Mouse (Mus musculus): ENCODE data around the gene Rab3gap1.

Gene Rab3gap1

GRCm38 (mm10) chr1:127982268-127982667 lies 113.7 kb downstream of the Rab3gap1 start:
- DNase-seq (ENCODE audit: low spot score in 2 of 2): peak in 1 of 2 experiments; percentile 10

GRCm38 (mm10) chr1:127983274-127983993 lies 114.9 kb downstream of the Rab3gap1 start:
- DNase-seq (ENCODE audit: low spot score in 2 of 2): no peak

GRCm38 (mm10) chr1:127985391-127985790 lies 116.8 kb downstream of the Rab3gap1 start:
- no peak for DNase-seq (ENCODE audit: low spot score in 2 of 2)

- peak in 1 of 2 experiments; percentile 52 for DNase-seq (ENCODE audit: low spot score in 2 of 2)
Observed at GRCm38 (mm10) chr1:127988246-127988645, 119.7 kb downstream of the Rab3gap1 start.

GRCm38 (mm10) chr1:127989387-127989786 lies 120.8 kb downstream of the Rab3gap1 start:
- peak in 1 of 2 experiments; percentile 30 for DNase-seq (ENCODE audit: low spot score in 2 of 2)

GRCm38 (mm10) chr1:127989876-127990731 lies 121.5 kb downstream of the Rab3gap1 start:
- peak in 1 of 2 experiments; percentile 50 for DNase-seq (ENCODE audit: low spot score in 2 of 2)
